Mouse (Mus musculus): ENCODE data around the gene Ppy. TPM values are rescaled to one million over a fixed set of nuclear protein-coding genes. Genes with fewer than 3 reads are reported as not detected.

The Ppy gene
- total RNA-seq (2015), result not detected in 2 replicates
- total RNA-seq (2017), result not detected in 2 replicates

GRCm38 (mm10) chr11:102101219-102101618 is at the start of gene Ppy:
TSS of gene Ppy (minus strand) at chr11:102101319.
- ATAC-seq (replicated peaks; ENCODE audit: poor library complexity), result no peak

GRCm38 (mm10) chr11:102147213-102147989 is 46.3 kb upstream of the Ppy start:
- no peak for ATAC-seq (replicated peaks; ENCODE audit: poor library complexity)

- peak; percentile 15; the same call in 1 of the 2 replicates for ATAC-seq (replicated peaks; ENCODE audit: poor library complexity)
These were observed 45.4 kb upstream of the Ppy start for GRCm38 (mm10) chr11:102146531-102146930.

- peak; percentile 68 for ATAC-seq (replicated peaks; ENCODE audit: poor library complexity)
These were observed 44.9 kb upstream of the Ppy start for GRCm38 (mm10) chr11:102146005-102146404.

- no peak; the same call in 1 of the 2 replicates for ATAC-seq (replicated peaks; ENCODE audit: poor library complexity)
These were observed 44.4 kb upstream of the Ppy start, which contains the start of gene Nags for GRCm38 (mm10) chr11:102145471-102146001. TSS of gene Nags (plus strand) at chr11:102145513.

GRCm38 (mm10) chr11:102144957-102145470 is 43.9 kb upstream of the Ppy start:
- ATAC-seq (replicated peaks; ENCODE audit: poor library complexity), result peak; percentile 53

- ATAC-seq (replicated peaks; ENCODE audit: poor library complexity), result no peak
These were observed 41.2 kb upstream of the Ppy start for GRCm38 (mm10) chr11:102142355-102142754.

- peak; percentile 64 for ATAC-seq (replicated peaks; ENCODE audit: poor library complexity)
These were observed 39.4 kb upstream of the Ppy start for GRCm38 (mm10) chr11:102140508-102140907.

- peak; percentile 91 for ATAC-seq (replicated peaks; ENCODE audit: poor library complexity)
These were observed 37.3 kb upstream of the Ppy start for GRCm38 (mm10) chr11:102138447-102138740.

GRCm38 (mm10) chr11:102137625-102138446 is 36.7 kb upstream of the Ppy start:
- ATAC-seq (replicated peaks; ENCODE audit: poor library complexity), result peak; percentile 63

GRCm38 (mm10) chr11:102134516-102134915 is 33.4 kb upstream of the Ppy start:
- no peak for ATAC-seq (replicated peaks; ENCODE audit: poor library complexity)

GRCm38 (mm10) chr11:102117386-102117785 is 16.3 kb upstream of the Ppy start:
- no peak for ATAC-seq (replicated peaks; ENCODE audit: poor library complexity)

GRCm38 (mm10) chr11:102116241-102116640 is 15.1 kb upstream of the Ppy start:
- ATAC-seq (replicated peaks; ENCODE audit: poor library complexity), result no peak

GRCm38 (mm10) chr11:102111576-102111975 is 10.5 kb upstream of the Ppy start:
- no peak for ATAC-seq (replicated peaks; ENCODE audit: poor library complexity)

GRCm38 (mm10) chr11:102107732-102108131 is 6.6 kb upstream of the Ppy start, which contains the start of gene Pyy:
TSS of gene Pyy (minus strand) at chr11:102107832.
- ATAC-seq (replicated peaks; ENCODE audit: poor library complexity), result no peak

GRCm38 (mm10) chr11:102106911-102107310 is 5.8 kb upstream of the Ppy start:
- no peak for ATAC-seq (replicated peaks; ENCODE audit: poor library complexity)

GRCm38 (mm10) chr11:102102485-102103258 is 1.6 kb upstream of the Ppy start:
- ATAC-seq (replicated peaks; ENCODE audit: poor library complexity), result peak; percentile 65

GRCm38 (mm10) chr11:102096887-102097391 is 4.2 kb downstream of the Ppy start:
- ATAC-seq (replicated peaks; ENCODE audit: poor library complexity), result peak; percentile 82

GRCm38 (mm10) chr11:102096446-102096845 is 4.7 kb downstream of the Ppy start:
- no peak for ATAC-seq (replicated peaks; ENCODE audit: poor library complexity)

GRCm38 (mm10) chr11:102095676-102096075 is 5.4 kb downstream of the Ppy start:
- no peak for ATAC-seq (replicated peaks; ENCODE audit: poor library complexity)

All from megakaryocyte progenitor cell, adult 5-6 weeks (primary cell).